ENCODE assay signal across 22 mouse cellular contexts in the genomic region with DNA sequence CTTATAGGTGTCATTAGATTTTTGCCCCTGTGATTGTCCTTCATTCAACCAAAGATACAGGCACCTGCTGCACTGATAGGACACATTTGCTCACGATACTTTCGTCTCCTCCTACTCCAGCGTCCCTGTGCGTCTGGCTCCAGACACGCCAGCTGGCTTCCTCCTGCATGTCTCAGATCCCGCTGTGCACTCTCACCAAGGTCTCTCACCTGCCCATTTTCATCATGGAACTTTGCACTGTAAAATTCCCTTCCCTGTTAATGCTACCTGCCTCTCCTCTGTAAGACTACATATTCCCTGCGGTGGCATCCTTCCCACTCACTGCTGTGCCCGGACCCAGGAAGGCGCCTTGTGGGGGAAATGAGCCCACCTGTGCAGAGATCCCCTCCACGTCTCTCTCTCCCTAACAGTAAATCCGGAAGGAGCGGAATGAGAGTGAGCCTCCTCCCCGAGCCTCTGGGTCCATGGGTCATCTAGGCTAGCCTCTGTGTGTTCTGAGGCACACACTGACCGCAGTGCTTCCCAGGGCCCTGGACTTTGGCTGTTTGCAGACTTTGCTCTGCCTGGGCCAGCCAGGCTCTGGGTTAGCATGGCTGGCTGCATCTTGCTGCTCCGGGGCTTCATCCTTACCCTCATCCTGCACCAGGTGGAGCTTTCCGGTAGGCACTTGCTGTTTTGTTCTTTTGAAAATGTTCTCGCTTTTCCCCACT. TPM values are rescaled to one million over a fixed set of nuclear protein-coding genes. Genes with fewer than 3 reads are reported as not detected.
DNase-seq lines count a peak whose midpoint lies in the region; ATAC-seq and TF ChIP-seq lines count a peak whose summit lies in the region.
"Had no signal": no experiment of that assay in that cellular context is flagged by ENCODE, and none has a peak within 500 bp of the region (broad histone marks: within the 10 kb centered on the region; RNA-seq: fewer than 3 reads in every experiment).

TSS of gene Proz (plus strand) at position 474 of the 710 bp plus-strand sequence.

- ATAC-seq in kidney, postnatal 0 days (replicated peaks; ENCODE audit: low FRiP score, low read depth), result peak; percentile 97
- peak; percentile 74 for ATAC-seq in liver, embryonic 11.5 days (replicated peaks; ENCODE audit: low FRiP score)
- ATAC-seq in stomach, embryonic 16.5 days (ENCODE audit: insufficient read depth, low FRiP score), result peak; percentile 67; the same call in 1 of the 2 replicates
- ATAC-seq: Patski had no signal

- no peak within 1 kb of the TSS for H3K9ac ChIP-seq in kidney, postnatal 0 days (ENCODE audit: low read depth, low read length)
- no peak within 1 kb of the TSS for H3K9ac ChIP-seq in liver, embryonic 11.5 days (ENCODE audit: low read depth, low read length)
- H3K9ac ChIP-seq in stomach, embryonic 16.5 days (ENCODE audit: low read length), result no peak within 1 kb of the TSS
- H3K9ac ChIP-seq: forebrain, embryonic 12.5 days; heart, embryonic 15.5 days; hindbrain, embryonic 13.5 days; limb, embryonic 12.5 days had no signal

- H3K4me3 ChIP-seq in kidney, postnatal 0 days (replicated peaks; ENCODE audit: low read depth, low read length), result no peak within 1 kb of the TSS
- peak within 1 kb of the TSS; percentile 33 for H3K4me3 ChIP-seq in liver, embryonic 11.5 days (ENCODE audit: low read depth, low read length)
- no peak within 1 kb of the TSS for H3K4me3 ChIP-seq in stomach, embryonic 16.5 days (replicated peaks; ENCODE audit: low read length)
- H3K4me3 ChIP-seq in cerebellum, adult 2 months (replicated peaks; ENCODE audit: insufficient read depth, low read depth, low read length), result no peak within 1 kb of the TSS
- H3K4me3 ChIP-seq: forebrain, embryonic 12.5 days; heart, embryonic 15.5 days; hindbrain, embryonic 13.5 days; limb, embryonic 12.5 days; myocyte had no signal

- peak; percentile 15; the same call in 1 of the 2 replicates for TF ChIP-seq CTCF in kidney, postnatal 0 days (IDR thresholded peaks at IDR 0.05; ENCODE audit: low read depth)
- TF ChIP-seq CTCF in cerebellum, adult 2 months (IDR thresholded peaks at IDR 0.05; ENCODE audit: borderline replicate concordance, insufficient read depth, low read depth, low read length), result no peak

- H3K27me3 ChIP-seq in kidney, postnatal 0 days (ENCODE audit: insufficient read depth, low read length), result no peaks in the 10 kb centered on the region
- H3K27me3 ChIP-seq in liver, embryonic 11.5 days (replicated peaks; ENCODE audit: control insufficient read depth, insufficient read depth, low read length), result no peaks in the 10 kb centered on the region
- no peaks in the 10 kb centered on the region for H3K27me3 ChIP-seq in stomach, embryonic 16.5 days (ENCODE audit: control insufficient read depth, insufficient read depth, low read length)
- H3K27me3 ChIP-seq in cerebellum, adult 2 months (ENCODE audit: control insufficient read depth, insufficient read depth, low read length), result no peaks in the 10 kb centered on the region
- H3K27me3 ChIP-seq: forebrain, embryonic 12.5 days; heart, embryonic 15.5 days; hindbrain, embryonic 13.5 days; limb, embryonic 12.5 days had no signal

- no peak for TF ChIP-seq POLR2A in cerebellum, adult 2 months (IDR thresholded peaks at IDR 0.05; ENCODE audit: borderline replicate concordance, insufficient read depth, low read length)

- no peaks in the 10 kb centered on the region for H3K4me1 ChIP-seq in kidney, postnatal 0 days (replicated peaks; ENCODE audit: insufficient read depth, low read length)
- H3K4me1 ChIP-seq in liver, embryonic 11.5 days (replicated peaks; ENCODE audit: control insufficient read depth, insufficient read depth, low read length), result no peaks in the 10 kb centered on the region; the same call in 1 of the 2 replicates
- H3K4me1 ChIP-seq in stomach, embryonic 16.5 days (ENCODE audit: control insufficient read depth, insufficient read depth, low read length), result no peaks in the 10 kb centered on the region
- H3K4me1 ChIP-seq in cerebellum, adult 2 months (ENCODE audit: control insufficient read depth, insufficient read depth, low read length), result no peaks in the 10 kb centered on the region
- H3K4me1 ChIP-seq: forebrain, embryonic 12.5 days; heart, embryonic 15.5 days; hindbrain, embryonic 13.5 days; limb, embryonic 12.5 days had no signal

- WGBS in kidney, postnatal 0 days, result 67% methylated on average over 17 of the region's 17 CpGs
- 69% methylated on average over 17 of the region's 17 CpGs for WGBS in liver, embryonic 11.5 days
- WGBS in stomach, embryonic 16.5 days, result 61% methylated on average over 17 of the region's 17 CpGs
- WGBS in cerebellum, adult 2 months, result 61% methylated on average over 17 of the region's 17 CpGs

- DNase-seq in adrenal gland, postnatal 14 days, result no peak
- no peak for DNase-seq in adrenal gland, adult (ENCODE audit: inconsistent age in 2 of 2, low spot score in 1 of 2)
- DNase-seq in kidney, postnatal 0 days (ENCODE audit: low spot score), result peak; percentile 9
- no peak for DNase-seq in liver, embryonic 11.5 days (ENCODE audit: low spot score)
- DNase-seq in T-cell, adult 2 months (ENCODE audit: low spot score), result no peak
- DNase-seq in urinary bladder, postnatal 4 days (ENCODE audit: low spot score in 2 of 2), result no peak
- DNase-seq in cerebellum, adult 2 months, result no peak
- DNase-seq: cerebellum, adult 11-12 months; lung, postnatal 14 days; spleen, adult 18-20 months; thymus, postnatal 4 days had no signal

- H3K9me3 ChIP-seq in kidney, postnatal 0 days (replicated peaks; ENCODE audit: low read length), result no peaks in the 10 kb centered on the region
- H3K9me3 ChIP-seq in liver, embryonic 11.5 days (ENCODE audit: control insufficient read depth, low read length), result no peaks in the 10 kb centered on the region
- no peaks in the 10 kb centered on the region for H3K9me3 ChIP-seq in stomach, embryonic 16.5 days (replicated peaks; ENCODE audit: control insufficient read depth, low read length)
- H3K9me3 ChIP-seq: forebrain, embryonic 12.5 days; heart, embryonic 15.5 days; hindbrain, embryonic 13.5 days; limb, embryonic 12.5 days had no signal

- H3K27ac ChIP-seq in kidney, postnatal 0 days, result peak within 1 kb of the TSS; percentile 62
- peak within 1 kb of the TSS; percentile 59 for H3K27ac ChIP-seq in liver, embryonic 11.5 days (ENCODE audit: low read depth, low read length)
- H3K27ac ChIP-seq in stomach, embryonic 16.5 days (ENCODE audit: low read length), result no peak within 1 kb of the TSS
- H3K27ac ChIP-seq in cerebellum, adult 2 months (ENCODE audit: insufficient read depth, low read length), result no peak within 1 kb of the TSS
- H3K27ac ChIP-seq: forebrain, embryonic 12.5 days; heart, embryonic 15.5 days; hindbrain, embryonic 13.5 days; limb, embryonic 12.5 days had no signal

- H3K4me2 ChIP-seq in kidney, postnatal 0 days (ENCODE audit: low read length), result no peak within 1 kb of the TSS
- peak within 1 kb of the TSS; percentile 51 for H3K4me2 ChIP-seq in liver, embryonic 11.5 days
- H3K4me2 ChIP-seq in stomach, embryonic 16.5 days (ENCODE audit: low read depth, low read length), result no peak within 1 kb of the TSS
- H3K4me2 ChIP-seq: forebrain, embryonic 12.5 days; heart, embryonic 15.5 days; hindbrain, embryonic 13.5 days; limb, embryonic 12.5 days; midbrain, embryonic 11.5 days had no signal

- H3K36me3 ChIP-seq in kidney, postnatal 0 days (ENCODE audit: insufficient read depth, low read length), result no peaks in the 10 kb centered on the region
- 0 out of 2 replicates have a peak, but pooled peaks cover under 1% of the 10 kb centered on the region for H3K36me3 ChIP-seq in liver, embryonic 11.5 days (ENCODE audit: control insufficient read depth, insufficient read depth, low read length)
- no peaks in the 10 kb centered on the region for H3K36me3 ChIP-seq in stomach, embryonic 16.5 days (ENCODE audit: control insufficient read depth, insufficient read depth, low read length)
- H3K36me3 ChIP-seq: forebrain, embryonic 12.5 days; heart, embryonic 15.5 days; hindbrain, embryonic 13.5 days; limb, embryonic 12.5 days had no signal

RNA-seq across cellular contexts. Expression of gene Proz, which starts in this region (rescaled TPM):
- total RNA-seq in adrenal gland, postnatal 14 days (2021), result 1.0 and 28.4 TPM in 2 replicates
- polyA plus RNA-seq in kidney, postnatal 0 days (2015; fragmentation: Nextera tagmentation; extraction: Ambion mirVana), result 1.4 and 1.7 TPM in 2 replicates
- polyA plus RNA-seq in liver, embryonic 11.5 days (2014; fragmentation: Nextera tagmentation; extraction: Ambion mirVana), result 13.5 and 15.9 TPM in 2 replicates
- polyA plus RNA-seq in stomach, embryonic 16.5 days (2015; fragmentation: Nextera tagmentation; extraction: Ambion mirVana), result 3.5 and 3.8 TPM in 2 replicates
- 0.03 and 0.07 TPM in 2 replicates for polyA plus RNA-seq in cerebellum, adult 2 months (2012; rRNA removed)
- total RNA-seq: layer of hippocampus, adult 8-10 months; left cerebral cortex, adult 8-10 months; neutrophil, adult 5-6 weeks had no signal

Comparison
In these comparisons a context has a peak if more than half of its experiments do, and no peak if none do; other contexts are left out.
1. H3K27ac ChIP-seq: peak in kidney, postnatal 0 days (single experiment) and liver, embryonic 11.5 days (single experiment); none in stomach, embryonic 16.5 days (single experiment) and cerebellum, adult 2 months (single experiment).
2. Peak in every context shown above with its lines, with median percentiles within 50 percentile points of each other: ATAC-seq.